Mouse (Mus musculus): Measurements from ENCODE around the gene Ugt1a6a.

DNA sequence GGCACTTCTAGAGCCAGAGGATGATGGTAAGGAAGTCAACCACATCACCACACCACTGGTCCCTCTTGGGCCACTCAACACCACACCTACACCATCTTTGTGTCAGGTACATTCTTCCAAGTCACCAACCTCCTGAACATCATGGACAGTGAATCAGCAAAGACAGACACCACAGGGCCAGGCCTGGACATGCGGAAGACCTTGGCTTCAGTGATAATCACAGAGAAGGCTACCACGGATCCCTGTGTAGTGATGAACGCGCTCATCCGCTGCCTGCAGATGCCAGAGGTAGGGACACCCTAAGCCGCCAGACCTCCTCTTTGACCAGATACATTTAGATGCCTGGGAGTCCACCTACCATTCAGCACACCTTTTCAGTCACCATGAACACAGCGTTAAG is 93.5 kb downstream of the Ugt1a6a start:
- no peak for TF ChIP-seq MAFK (IDR thresholded peaks at IDR 0.05; ENCODE audit: insufficient read depth, low read depth, low read length)
- TF ChIP-seq HCFC1 (IDR thresholded peaks at IDR 0.05; ENCODE audit: borderline replicate concordance, insufficient read depth, low read length), result no peak

Data from ES-E14 (cell line).